Mouse (Mus musculus): ENCODE data around the gene Pdia2.

GRCm38 (mm10) chr17:26168039-26168438 is 30.8 kb downstream of the Pdia2 start:
- TF ChIP-seq CTCF (IDR thresholded peaks at IDR 0.05; ENCODE audit: low read depth, low read length) (no peak), POLR2A (IDR thresholded peaks at IDR 0.05; ENCODE audit: extremely low read depth, insufficient read depth, low read length) (no peak)

All from liver, adult 2 months (tissue).